Mouse (Mus musculus) left cerebral cortex, adult 11 months (tissue): ENCODE measurements at regions not wholly inside any gene's neighbourhood (a gene's known extent, or its start where the extent isn't known, plus 50 kb on each side); places are given as distances from the start of the nearest gene placed in this dataset.

Source experiments
- DNase-seq: peaks from one replicate; pipeline ENCODE4 v3.0.0; 2022; ENCODE audit warnings: low spot score

DNA sequence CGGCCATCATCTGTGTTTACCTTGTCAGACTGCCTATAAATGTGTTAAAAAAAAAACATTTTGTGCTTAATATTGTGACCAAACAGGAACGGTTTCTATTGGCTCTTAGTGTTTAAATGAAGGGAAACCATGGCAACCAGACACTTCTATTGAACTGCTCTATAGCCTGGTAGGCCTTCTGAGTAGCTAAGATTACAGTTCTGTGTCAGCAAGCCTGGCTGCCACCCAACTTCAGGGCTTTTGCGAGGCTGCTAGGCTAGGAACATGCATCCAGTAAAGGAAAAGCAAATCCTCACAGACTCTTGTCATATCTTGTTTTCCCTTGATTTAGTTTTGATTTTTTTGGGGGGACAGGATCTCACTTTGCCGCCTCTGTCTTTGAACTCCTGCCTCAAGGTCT lies 61.3 kb upstream of the Map1b start:
- no peak for DNase-seq

DNA sequence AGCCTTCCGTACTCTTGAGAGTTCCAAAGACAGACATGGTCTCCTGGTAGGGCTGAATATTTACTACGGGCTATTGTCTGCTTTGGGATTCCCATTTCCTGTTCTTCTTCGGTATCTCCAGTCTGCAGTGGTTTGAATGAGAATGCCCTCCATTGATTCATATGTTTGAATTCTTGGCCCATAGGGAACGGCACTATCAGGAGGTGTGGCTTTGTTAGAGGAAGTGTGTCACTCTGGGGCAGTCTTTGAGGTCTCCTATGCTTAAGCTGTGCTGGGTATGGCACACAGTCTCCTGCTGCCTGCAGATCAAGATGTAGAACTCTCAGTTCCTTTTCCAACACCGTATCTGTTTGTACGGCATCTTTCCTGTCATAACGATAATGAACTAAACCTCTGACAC lies 56.7 kb upstream of the Map1b start:
- DNase-seq, result no peak

DNA sequence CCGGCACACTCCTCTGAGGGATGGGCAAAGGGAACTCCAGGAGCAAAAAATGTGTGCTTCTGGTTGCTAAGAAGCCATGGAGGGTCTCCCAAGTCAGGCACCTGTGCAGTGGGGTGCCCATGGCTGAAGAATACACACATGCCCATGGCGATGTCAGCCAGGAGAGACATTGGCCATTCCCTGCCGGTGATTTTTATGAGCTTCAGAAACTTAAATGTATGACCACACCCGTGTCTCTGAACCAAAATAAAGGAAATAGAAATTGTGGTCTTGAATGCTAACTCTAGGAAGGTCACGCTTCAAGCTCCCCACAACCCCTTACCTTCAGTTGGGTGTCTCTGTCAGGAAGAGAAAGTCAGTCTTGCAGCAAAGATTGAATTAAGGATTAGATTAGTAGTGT lies 56.0 kb upstream of the Map1b start:
- DNase-seq, result no peak
